Mouse (Mus musculus): ENCODE data around the gene Ect2. TPM values are rescaled to one million over a fixed set of nuclear protein-coding genes. Genes with fewer than 3 reads are reported as not detected.

Gene Ect2
- total RNA-seq, 2 experiments from 2014 or later = 1.0 to 1.5 TPM

DNA sequence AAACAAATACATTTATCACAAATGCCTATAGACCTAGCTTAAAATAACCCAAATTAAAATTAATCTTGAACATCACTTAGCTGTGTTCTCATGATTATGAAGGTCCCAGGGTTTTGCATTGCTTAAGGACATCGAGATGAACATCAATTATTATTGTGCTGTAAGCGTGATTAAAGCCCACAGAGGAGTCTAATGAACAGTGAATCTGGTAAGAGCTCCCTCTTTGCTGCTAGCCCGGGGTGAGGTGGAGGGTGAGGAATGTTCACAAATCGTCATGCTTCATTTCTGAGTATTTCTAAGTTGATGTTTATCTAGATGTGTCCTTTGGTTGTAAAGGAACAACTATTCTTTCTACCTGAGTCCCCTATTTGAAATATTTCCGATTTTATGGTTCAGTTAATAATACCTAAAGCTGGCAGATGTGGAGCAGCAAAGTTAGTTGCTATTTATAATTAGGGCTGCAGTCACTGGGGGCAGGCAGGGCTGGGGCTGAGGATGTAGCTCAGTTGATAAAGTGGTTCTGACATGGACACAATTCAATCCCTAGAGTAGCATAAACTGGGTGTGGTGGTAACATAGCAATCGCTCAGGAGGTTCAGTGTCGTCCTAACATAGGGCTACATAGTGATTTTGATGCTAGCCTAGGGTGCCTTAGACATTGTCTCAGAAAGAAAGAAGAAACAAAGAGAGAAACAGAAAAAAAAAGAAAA is 73.5 kb downstream of the Ect2 start:
- DNase-seq (ENCODE audit: extremely low spot score in 1 of 2, low spot score in 1 of 2) = no peak

DNA sequence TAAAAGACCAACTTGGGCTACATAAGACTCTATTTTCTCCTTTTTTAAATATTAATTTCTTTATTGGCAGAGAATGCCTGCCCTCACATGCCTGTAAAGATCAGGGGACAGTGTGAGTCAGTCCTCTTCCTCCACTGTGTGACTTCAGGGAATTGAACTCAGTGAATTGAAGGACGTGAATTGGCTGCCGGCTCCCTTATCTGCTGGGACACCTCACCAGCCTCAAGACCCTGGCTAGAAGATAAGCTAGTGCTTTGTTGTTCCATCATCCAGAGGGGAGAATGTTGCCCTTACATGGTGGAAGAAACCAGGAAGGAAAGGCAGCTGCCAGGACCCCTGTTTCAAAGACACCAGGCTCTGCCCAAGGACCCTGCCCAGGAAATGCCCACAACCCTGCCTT is 79.8 kb downstream of the Ect2 start:
- no peak for DNase-seq (ENCODE audit: extremely low spot score in 1 of 2, low spot score in 1 of 2)

DNA sequence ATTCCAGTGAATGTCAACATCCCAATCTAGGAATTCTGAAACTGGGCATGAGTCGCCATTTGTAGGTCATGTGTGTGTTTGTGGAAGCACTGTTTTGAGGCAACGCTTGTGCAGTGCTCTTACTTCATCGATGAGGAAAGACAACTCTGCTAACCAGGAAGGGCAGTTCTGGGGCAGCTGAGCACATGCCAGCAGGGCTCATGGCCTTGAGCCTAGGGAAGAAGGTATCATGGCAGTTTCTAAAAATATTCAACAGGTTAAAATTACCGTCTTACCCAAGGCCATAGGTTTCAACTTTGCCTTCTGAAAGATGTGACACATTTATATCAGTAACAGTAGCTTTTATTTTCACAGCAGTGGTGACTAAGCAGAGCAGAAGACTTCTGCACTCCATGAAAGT is 82.0 kb downstream of the Ect2 start:
- DNase-seq (ENCODE audit: extremely low spot score in 1 of 2, low spot score in 1 of 2) = no peak

DNA sequence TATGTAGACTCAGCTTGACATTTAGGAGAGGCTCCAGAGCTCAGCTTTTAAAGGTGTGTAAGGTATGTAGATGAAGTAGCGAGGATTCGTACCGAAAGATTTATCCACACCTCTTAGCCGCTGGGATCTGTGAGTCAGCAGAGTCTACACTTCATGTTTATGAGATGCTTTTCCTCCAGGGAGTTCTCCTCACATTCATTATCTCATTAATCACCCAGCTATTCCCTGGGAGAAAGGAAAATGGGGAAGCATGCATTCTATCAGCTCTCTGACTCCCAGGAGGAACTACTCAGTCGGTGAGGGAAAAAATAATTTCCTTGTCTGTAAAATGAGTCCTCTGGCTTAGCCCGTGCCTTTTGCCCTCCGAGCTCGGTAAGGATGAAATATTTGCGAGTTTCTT is 83.3 kb downstream of the Ect2 start:
- DNase-seq (ENCODE audit: extremely low spot score in 1 of 2, low spot score in 1 of 2) = no peak

DNA sequence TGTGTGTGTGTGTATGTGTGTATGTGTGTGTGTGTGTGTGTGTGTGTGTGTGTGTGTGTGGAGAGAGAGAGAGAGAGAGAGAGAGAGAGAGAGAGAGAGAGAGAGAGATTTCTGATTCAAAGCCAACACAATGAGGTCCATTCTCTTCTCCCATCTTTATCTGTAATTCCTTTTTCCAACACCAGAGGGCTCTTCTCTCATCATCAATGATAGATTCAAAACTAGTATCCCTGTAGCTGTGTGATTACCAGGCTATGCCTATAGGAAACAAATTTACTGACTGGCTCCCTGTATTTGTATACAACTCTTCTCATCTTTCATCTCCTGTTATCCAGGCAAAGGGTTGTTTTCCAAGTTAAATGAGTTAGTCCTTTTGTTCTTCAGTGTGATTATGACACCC is 86.5 kb downstream of the Ect2 start:
- DNase-seq (ENCODE audit: extremely low spot score in 1 of 2, low spot score in 1 of 2) = no peak

DNA sequence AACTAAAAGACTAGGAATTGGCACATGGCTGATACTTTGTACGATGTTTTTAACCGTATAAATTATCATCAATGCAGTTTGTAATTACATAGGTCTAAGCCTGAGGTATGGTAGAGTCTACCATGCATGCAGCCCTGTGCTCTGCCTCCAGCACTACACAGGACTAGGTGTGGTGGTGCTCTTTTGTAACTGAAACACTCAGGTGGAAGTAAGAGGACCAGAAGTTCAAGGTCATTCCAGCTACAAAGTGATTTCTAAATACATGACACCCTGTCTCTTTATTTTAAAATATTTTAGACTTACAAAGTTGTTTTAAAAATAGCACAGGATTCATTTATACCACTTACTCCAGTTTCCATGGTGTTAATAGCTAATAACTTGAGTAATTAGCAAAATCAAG is 88.8 kb downstream of the Ect2 start:
- DNase-seq (ENCODE audit: extremely low spot score in 1 of 2, low spot score in 1 of 2) = no peak

DNA sequence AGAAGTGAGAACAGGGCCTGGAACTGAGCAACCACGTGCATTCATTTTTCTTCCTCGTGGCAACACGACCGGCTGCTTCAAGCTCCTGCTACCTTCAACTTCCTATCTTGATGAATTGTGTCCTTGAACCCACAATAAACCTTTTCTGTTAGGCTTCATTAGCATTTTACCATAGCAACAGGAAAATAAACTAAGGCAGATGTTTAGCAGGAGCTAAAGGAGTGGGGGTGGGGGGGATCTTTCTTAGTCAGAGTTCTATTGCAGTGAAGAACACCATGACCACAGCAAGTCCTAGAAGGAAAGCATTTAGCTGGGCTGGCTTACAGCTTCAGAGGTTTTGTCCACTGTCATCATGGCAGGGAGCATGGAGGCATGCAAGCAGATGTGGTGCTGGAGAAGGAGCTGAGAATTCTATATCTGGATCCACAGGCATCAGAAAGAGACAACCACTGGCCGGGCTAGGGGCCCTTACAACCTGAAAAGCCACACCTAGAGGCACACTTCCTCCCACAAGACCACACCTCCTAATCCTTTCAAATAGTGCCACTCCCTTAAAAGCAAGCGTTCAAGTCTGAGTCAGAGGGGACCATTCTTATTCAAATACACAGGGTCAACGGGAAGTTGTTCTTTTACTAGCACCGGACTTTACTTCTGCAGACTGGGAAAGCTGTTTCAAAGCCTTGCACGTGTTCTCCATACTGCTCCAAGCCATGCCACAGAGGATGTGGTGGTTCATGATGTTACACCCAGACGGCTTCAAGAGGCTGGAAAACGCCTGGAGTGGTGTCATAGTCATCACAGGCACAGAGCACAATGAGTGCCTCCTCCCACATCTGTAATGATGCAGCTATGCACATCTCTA is 90.0 kb downstream of the Ect2 start:
- no peak for DNase-seq (ENCODE audit: extremely low spot score in 1 of 2, low spot score in 1 of 2)

DNA sequence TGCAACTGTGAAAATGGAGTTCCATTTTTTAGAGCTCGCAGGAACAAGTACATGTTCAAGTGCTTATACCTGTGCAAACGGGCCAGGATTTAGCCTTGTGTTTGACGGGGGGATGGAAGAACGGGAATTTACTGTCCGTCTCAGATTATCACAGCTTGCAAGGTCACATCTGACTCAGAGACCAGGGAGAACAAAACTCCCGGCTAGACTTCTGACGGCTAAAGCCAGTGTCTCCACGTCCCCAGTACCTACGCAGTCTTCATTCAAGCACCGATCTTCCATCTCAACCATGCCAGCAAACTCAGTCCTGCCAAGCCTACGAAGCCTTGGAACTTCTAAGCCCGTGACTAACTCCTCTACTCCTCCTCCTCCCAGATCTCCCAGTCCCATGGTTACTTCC is 93.2 kb downstream of the Ect2 start:
- DNase-seq (ENCODE audit: extremely low spot score in 1 of 2, low spot score in 1 of 2) = no peak

DNA sequence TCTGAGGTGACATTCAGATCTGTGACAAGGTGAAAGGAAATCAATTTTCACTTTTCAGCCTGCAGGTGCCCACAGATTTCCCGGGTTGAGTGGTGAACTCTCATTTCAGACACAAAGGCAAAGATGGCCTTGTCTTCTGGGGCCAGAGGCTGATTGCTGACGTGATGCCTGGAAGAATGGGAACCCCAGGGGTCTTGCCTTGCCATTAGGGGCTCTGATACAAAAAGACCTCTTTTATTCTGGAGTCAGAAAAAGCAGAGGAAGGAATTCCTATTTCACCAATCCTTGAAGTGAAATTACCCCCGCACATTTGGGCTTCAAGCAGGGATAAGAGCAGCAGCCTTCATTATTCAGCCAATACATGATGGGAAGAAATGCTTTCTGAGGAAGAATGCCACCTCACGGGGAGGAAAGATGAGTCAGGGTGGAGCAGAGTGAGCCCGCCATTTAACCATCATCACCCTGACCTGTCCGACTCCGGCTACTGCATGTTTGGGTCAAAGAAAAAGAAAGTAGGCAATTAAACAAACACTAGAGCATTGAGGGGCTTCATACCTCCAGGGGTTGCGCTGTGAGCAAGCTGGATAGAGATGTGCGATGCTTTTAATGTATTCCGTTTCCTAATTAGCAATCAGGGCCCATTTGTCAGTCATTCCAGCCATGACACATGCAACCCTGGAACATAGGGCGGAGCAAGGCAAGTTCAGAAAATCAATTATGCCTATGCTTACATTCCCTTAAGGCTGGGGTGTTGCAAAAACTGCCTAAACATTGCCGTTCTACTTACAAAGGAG is 94.0 kb downstream of the Ect2 start:
- DNase-seq (ENCODE audit: extremely low spot score in 1 of 2, low spot score in 1 of 2) = no peak

DNA sequence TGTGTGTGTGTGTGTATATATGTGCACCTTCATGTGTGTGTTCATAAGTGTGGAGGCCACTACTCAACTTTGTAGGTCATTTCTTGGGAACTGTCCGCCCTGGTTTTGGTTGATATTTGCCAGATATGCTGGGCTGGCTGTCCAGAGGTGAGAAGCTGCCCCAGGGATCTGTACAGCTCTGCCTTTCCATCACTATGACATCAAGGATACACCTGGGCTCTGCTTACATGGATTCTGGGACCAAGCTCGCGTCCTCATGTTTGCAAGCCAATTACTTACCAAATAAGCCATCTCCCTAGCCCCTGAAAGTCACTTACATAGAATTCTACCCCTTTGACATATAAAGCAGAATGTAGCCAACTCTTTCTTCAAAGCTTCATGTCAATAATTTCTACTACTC is 98.2 kb downstream of the Ect2 start:
- DNase-seq (ENCODE audit: extremely low spot score in 1 of 2, low spot score in 1 of 2) = no peak

DNA sequence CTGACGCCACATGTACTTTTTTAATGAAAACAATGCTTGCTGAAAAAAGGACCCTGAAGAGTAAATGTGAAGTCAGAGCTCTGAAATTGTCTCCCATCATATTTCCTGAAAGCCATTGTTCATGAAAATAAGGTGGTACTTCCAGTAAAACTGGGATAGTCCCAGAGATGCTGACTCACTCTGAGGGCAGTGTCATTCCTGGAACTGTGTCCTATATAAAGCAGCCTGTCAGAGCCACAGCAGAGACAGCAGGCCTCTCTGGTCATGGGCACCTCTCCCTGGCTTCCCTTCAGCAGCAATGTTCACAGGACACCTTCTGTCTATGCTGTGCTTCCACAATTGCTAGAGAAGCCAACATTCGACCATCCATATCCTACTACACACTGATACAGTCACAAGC is 98.9 kb downstream of the Ect2 start:
- no peak for DNase-seq (ENCODE audit: extremely low spot score in 1 of 2, low spot score in 1 of 2)

Other genes starting within 250 kb of the Ect2 start
- 100 to 1,000 TPM; 106 to 108 TPM for gene Nceh1, start 29.1 kb upstream of the Ect2 start, total RNA-seq (2021)
- 1 to 10 TPM in 1 of 2 experiments, under 1 TPM in 1; 0.44 to 1.5 TPM for gene Tnfsf10, start 163.2 kb upstream of the Ect2 start, total RNA-seq (2021)
- gene Ghsr, start 217.5 kb upstream of the Ect2 start, total RNA-seq (2021) = 1 to 10 TPM in 1 of 2 experiments, under 1 TPM in 1; 0.99 to 1.1 TPM

Measured in layer of hippocampus, postnatal 25 days (tissue).